Mouse (Mus musculus): Measurements from ENCODE around the gene Kcnmb3. TPM values are rescaled to one million over a fixed set of nuclear protein-coding genes. Genes with fewer than 3 reads are reported as not detected.

Kcnmb3 gene
- polyA plus RNA-seq (2012; rRNA removed) = 0.08 TPM in 1 of 2 replicates, not detected in the other

- H3K4me3 ChIP-seq (replicated peaks; ENCODE audit: extremely low read depth, low read depth, low read length) = no peak within 1 kb of the TSS
- no peaks in the 10 kb centered on the region for H3K4me1 ChIP-seq (ENCODE audit: control insufficient read depth, insufficient read depth, low read length)
- DNase-seq = no peak
- WGBS = 73% methylated on average over 11 of the region's 11 CpGs
- TF ChIP-seq POLR2A (IDR thresholded peaks at IDR 0.05; ENCODE audit: borderline replicate concordance, extremely low read depth, low read depth, low read length) (no peak), CTCF (IDR thresholded peaks at IDR 0.05; ENCODE audit: insufficient read depth, low read length) (no peak)
Measured at GRCm38 (mm10) chr3:32492097-32493090, at the start of gene Kcnmb3. Kcnmb3 (minus strand) TSS chr3:32492231.

- H3K4me3 ChIP-seq (replicated peaks; ENCODE audit: extremely low read depth, low read depth, low read length) = no peak overlapping the region
- WGBS = 87% methylated on average over 5 of the region's 5 CpGs
- no peak for DNase-seq
- TF ChIP-seq POLR2A (IDR thresholded peaks at IDR 0.05; ENCODE audit: borderline replicate concordance, extremely low read depth, low read depth, low read length) (no peak), CTCF (IDR thresholded peaks at IDR 0.05; ENCODE audit: insufficient read depth, low read length) (no peak)
- peaks cover 9% of the 10 kb centered on the region for H3K4me1 ChIP-seq (ENCODE audit: control insufficient read depth, insufficient read depth, low read length)
Measured at GRCm38 (mm10) chr3:32538091-32538490, 46.1 kb upstream of the Kcnmb3 start.

- Histone ChIP-seq H3K4me3 (replicated peaks; ENCODE audit: extremely low read depth, low read depth, low read length) (no peak overlapping the region), H3K4me1 (ENCODE audit: control insufficient read depth, insufficient read depth, low read length) (peaks cover 9% of the 10 kb centered on the region)
- WGBS = 33% methylated on average over 1 of the region's 1 CpGs
- no peak for TF ChIP-seq CTCF (IDR thresholded peaks at IDR 0.05; ENCODE audit: insufficient read depth, low read length)
- TF ChIP-seq POLR2A (IDR thresholded peaks at IDR 0.05; ENCODE audit: borderline replicate concordance, extremely low read depth, low read depth, low read length) = no peak
- peak; percentile 20 for DNase-seq
Measured at GRCm38 (mm10) chr3:32537556-32537955, 45.5 kb upstream of the Kcnmb3 start.

GRCm38 (mm10) chr3:32535692-32536091 is 43.7 kb upstream of the Kcnmb3 start:
- DNase-seq = no peak
- H3K4me3 ChIP-seq (replicated peaks; ENCODE audit: extremely low read depth, low read depth, low read length) = no peak overlapping the region
- peaks cover 9% of the 10 kb centered on the region for H3K4me1 ChIP-seq (ENCODE audit: control insufficient read depth, insufficient read depth, low read length)
- WGBS = 53% methylated on average over 1 of the region's 1 CpGs
- TF ChIP-seq CTCF (IDR thresholded peaks at IDR 0.05; ENCODE audit: insufficient read depth, low read length) (no peak), POLR2A (IDR thresholded peaks at IDR 0.05; ENCODE audit: borderline replicate concordance, extremely low read depth, low read depth, low read length) (no peak)

- TF ChIP-seq POLR2A (IDR thresholded peaks at IDR 0.05; ENCODE audit: borderline replicate concordance, extremely low read depth, low read depth, low read length) = no peak
- no peak for TF ChIP-seq CTCF (IDR thresholded peaks at IDR 0.05; ENCODE audit: insufficient read depth, low read length)
- 11% methylated on average over 5 of the region's 5 CpGs for WGBS
- Histone ChIP-seq H3K4me1 (ENCODE audit: control insufficient read depth, insufficient read depth, low read length) (peaks cover 3% of the 10 kb centered on the region; the same call in 1 of the 2 replicates), H3K4me3 (replicated peaks; ENCODE audit: extremely low read depth, low read depth, low read length) (peak overlapping the region; percentile 83)
- no peak for DNase-seq
Measured at GRCm38 (mm10) chr3:32530041-32530440, 38.0 kb upstream of the Kcnmb3 start.

- no peak for TF ChIP-seq CTCF (IDR thresholded peaks at IDR 0.05; ENCODE audit: insufficient read depth, low read length)
- TF ChIP-seq POLR2A (IDR thresholded peaks at IDR 0.05; ENCODE audit: borderline replicate concordance, extremely low read depth, low read depth, low read length) = peak; percentile 77; the same call in 1 of the 2 replicates
- Histone ChIP-seq H3K4me1 (ENCODE audit: control insufficient read depth, insufficient read depth, low read length) (peaks cover 3% of the 10 kb centered on the region; the same call in 1 of the 2 replicates), H3K4me3 (replicated peaks; ENCODE audit: extremely low read depth, low read depth, low read length) (peak within 1 kb of the TSS; percentile 83)
- peak; percentile 94 for DNase-seq
- under 1% methylated on average over 46 of the region's 47 CpGs for WGBS
Measured at GRCm38 (mm10) chr3:32529303-32529898, 37.4 kb upstream of the Kcnmb3 start, which contains the start of gene Mfn1. Mfn1 (plus strand) TSS chr3:32529465.

GRCm38 (mm10) chr3:32527181-32527580 is 35.1 kb upstream of the Kcnmb3 start:
- no peak overlapping the region for H3K4me3 ChIP-seq (replicated peaks; ENCODE audit: extremely low read depth, low read depth, low read length)
- 88% methylated on average over 4 of the region's 4 CpGs for WGBS
- TF ChIP-seq CTCF (IDR thresholded peaks at IDR 0.05; ENCODE audit: insufficient read depth, low read length) (no peak), POLR2A (IDR thresholded peaks at IDR 0.05; ENCODE audit: borderline replicate concordance, extremely low read depth, low read depth, low read length) (no peak)
- peaks cover 3% of the 10 kb centered on the region; the same call in 1 of the 2 replicates for H3K4me1 ChIP-seq (ENCODE audit: control insufficient read depth, insufficient read depth, low read length)
- DNase-seq = no peak

GRCm38 (mm10) chr3:32513528-32513927 is 21.5 kb upstream of the Kcnmb3 start:
- no peak for DNase-seq
- Histone ChIP-seq H3K4me3 (replicated peaks; ENCODE audit: extremely low read depth, low read depth, low read length) (no peak overlapping the region), H3K4me1 (ENCODE audit: control insufficient read depth, insufficient read depth, low read length) (peaks cover 7% of the 10 kb centered on the region)
- TF ChIP-seq CTCF (IDR thresholded peaks at IDR 0.05; ENCODE audit: insufficient read depth, low read length) (no peak), POLR2A (IDR thresholded peaks at IDR 0.05; ENCODE audit: borderline replicate concordance, extremely low read depth, low read depth, low read length) (no peak)

- TF ChIP-seq POLR2A (IDR thresholded peaks at IDR 0.05; ENCODE audit: borderline replicate concordance, extremely low read depth, low read depth, low read length) (no peak), CTCF (IDR thresholded peaks at IDR 0.05; ENCODE audit: insufficient read depth, low read length) (no peak)
- no peak overlapping the region for H3K4me3 ChIP-seq (replicated peaks; ENCODE audit: extremely low read depth, low read depth, low read length)
- peaks cover 7% of the 10 kb centered on the region for H3K4me1 ChIP-seq (ENCODE audit: control insufficient read depth, insufficient read depth, low read length)
- WGBS = 81% methylated on average over 7 of the region's 7 CpGs
- DNase-seq = no peak
Measured at GRCm38 (mm10) chr3:32512686-32513284, 20.8 kb upstream of the Kcnmb3 start.

Measured in lung, adult 2 months (tissue).